Mouse (Mus musculus) left cerebral cortex, adult 18-20 months (tissue): Measurements from ENCODE around the gene Xpc. TPM values are rescaled to one million over a fixed set of nuclear protein-coding genes. Genes with fewer than 3 reads are reported as not detected.
"Not testable (repeated sequence)": the region's sequence is repeated elsewhere in the genome, so short reads cannot be mapped to it uniquely, and the experiment has no call there.

Experiments
- DNase-seq, 2 experiments: peaks; one replicate each; pipeline ENCODE4 v3.0.0; 2021 to 2022; ENCODE audit warnings: low spot score in 2 of 2, mixed read lengths in 1 of 2
- total RNA-seq, 2 experiments: library from RNA; stranded (reverse); gene quantifications; 2 replicates each; pipeline ENCODE4 v1.2.3; 2021

The Xpc gene
- total RNA-seq, 2 experiments from 2014 or later: 11.5 to 14.9 TPM

- DNase-seq: peak; percentile 98 to 100
Measured at GRCm38 (mm10) chr6:91472868-91473804, 42.6 kb downstream of the Xpc start, which contains the start of the genes Chchd4 and Tmem43. Chchd4 (minus strand) TSS chr6:91473546. Tmem43 (plus strand) TSS chr6:91473703.

- no peak for DNase-seq
Measured at GRCm38 (mm10) chr6:91472319-91472718, 43.4 kb downstream of the Xpc start.

- DNase-seq: not testable (repeated sequence)
Measured at GRCm38 (mm10) chr6:91471427-91471826, 44.3 kb downstream of the Xpc start.

GRCm38 (mm10) chr6:91470712-91471111 lies 45.0 kb downstream of the Xpc start:
- DNase-seq: no peak

GRCm38 (mm10) chr6:91467106-91467505 lies 48.6 kb downstream of the Xpc start:
- DNase-seq: no peak

GRCm38 (mm10) chr6:91465756-91466155 lies 49.9 kb downstream of the Xpc start:
- DNase-seq: no peak

- DNase-seq: no peak
Measured at GRCm38 (mm10) chr6:91459471-91459870, 56.2 kb downstream of the Xpc start.

GRCm38 (mm10) chr6:91454546-91454945 lies 61.1 kb downstream of the Xpc start:
- DNase-seq: no peak

GRCm38 (mm10) chr6:91452056-91452455 lies 63.6 kb downstream of the Xpc start:
- no peak for DNase-seq

- DNase-seq: no peak
Measured at GRCm38 (mm10) chr6:91449472-91450225, 66.0 kb downstream of the Xpc start.

- no peak for DNase-seq
Measured at GRCm38 (mm10) chr6:91445316-91445715, 70.4 kb downstream of the Xpc start.

- no peak for DNase-seq
Measured at GRCm38 (mm10) chr6:91441145-91441662, 74.5 kb downstream of the Xpc start.

GRCm38 (mm10) chr6:91440474-91441144 lies 75.1 kb downstream of the Xpc start:
- peak; percentile 98 for DNase-seq

Other genes with a start within 250 kb of the Xpc start
- 10 to 100 TPM; 13.8 to 13.9 TPM for gene Wnt7a, start 104.5 kb downstream of the Xpc start, total RNA-seq
- gene Chchd4, start 42.3 kb downstream of the Xpc start, total RNA-seq: 10 to 100 TPM; 21.3 to 22.2 TPM
- 10 to 100 TPM; 29.4 to 30.8 TPM for gene Tmem43, start 42.2 kb downstream of the Xpc start, total RNA-seq
- 10 to 100 TPM; 34.9 to 40.0 TPM for gene Lsm3, start within 50 bp of the Xpc start, total RNA-seq
- gene Slc6a6, start 168.2 kb upstream of the Xpc start, total RNA-seq: 100 to 1,000 TPM; 134 to 137 TPM